Mouse (Mus musculus): Measurements from ENCODE around the gene Bag6.

DNA sequence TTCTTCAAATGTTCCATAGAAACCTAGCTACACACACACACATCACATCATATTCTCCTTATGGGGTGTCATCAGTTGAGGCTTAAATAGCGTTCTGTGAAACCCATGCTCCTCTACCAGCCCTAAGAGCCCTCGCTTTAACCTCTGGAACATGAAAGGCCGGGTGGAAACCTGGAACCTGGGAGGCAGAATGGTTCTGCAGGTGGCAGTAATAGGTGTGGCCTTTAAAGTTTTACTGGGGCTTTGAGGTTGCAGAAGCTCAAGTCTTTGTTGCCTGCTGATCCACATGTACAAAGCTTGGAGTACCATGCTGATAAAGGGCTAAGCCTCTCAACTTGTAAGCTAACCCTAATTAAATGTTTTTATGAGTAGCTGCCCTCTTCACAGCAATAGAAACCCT, 12.4 kb downstream of the Bag6 start:
- TF ChIP-seq USF1 (IDR thresholded peaks at IDR 0.05; ENCODE audit: low read depth) (no peak), POLR2A (IDR thresholded peaks at IDR 0.05; ENCODE audit: insufficient read length, low read depth) (no peak), MYOG (IDR thresholded peaks at IDR 0.05; ENCODE audit: control insufficient read depth in 1 of 3, insufficient read depth in 1 of 3, insufficient read length in 2 of 3, low read depth in 2 of 3) (no peak), E2F4 (IDR thresholded peaks at IDR 0.05; ENCODE audit: insufficient read depth) (no peak), MAX (IDR thresholded peaks at IDR 0.05; ENCODE audit: low read depth) (no peak)

Measured in myocyte (in vitro differentiated cells).